Mouse (Mus musculus): Measurements from ENCODE around the gene Prrg1.
"Not testable (repeated sequence)": the region's sequence is repeated elsewhere in the genome, so short reads cannot be mapped to it uniquely, and the experiment has no call there.

DNA sequence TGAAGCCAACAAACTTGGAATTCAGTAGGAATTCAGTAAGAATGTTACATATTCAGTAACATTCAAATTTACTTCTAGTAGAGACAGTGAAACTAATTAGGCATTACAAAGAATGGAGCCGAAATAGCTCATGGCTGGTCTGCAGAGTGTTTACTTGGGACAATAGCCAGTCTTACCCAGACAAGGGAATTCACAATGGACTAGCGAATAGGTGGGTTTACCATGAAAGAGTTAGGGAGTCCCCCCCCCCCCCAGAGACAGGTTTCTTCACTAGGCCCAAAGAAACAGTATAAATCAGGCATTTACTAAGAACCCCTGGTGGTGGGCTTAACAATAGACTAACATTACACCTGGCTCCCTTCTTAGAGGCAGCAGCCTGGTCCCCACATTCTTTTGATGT, 180.3 kb downstream of the Prrg1 start:
- not testable (repeated sequence) for TF ChIP-seq CTCF (IDR thresholded peaks at IDR 0.05; ENCODE audit: control insufficient read depth, insufficient read depth, insufficient replicate concordance, low read depth, low read length); POLR2A (IDR thresholded peaks at IDR 0.05; ENCODE audit: control insufficient read depth, low read depth, low read length)

Data from testis, adult 2 months (tissue).